Comparison of ENCODE assay signal across 10 mouse cellular contexts in the genomic region with DNA sequence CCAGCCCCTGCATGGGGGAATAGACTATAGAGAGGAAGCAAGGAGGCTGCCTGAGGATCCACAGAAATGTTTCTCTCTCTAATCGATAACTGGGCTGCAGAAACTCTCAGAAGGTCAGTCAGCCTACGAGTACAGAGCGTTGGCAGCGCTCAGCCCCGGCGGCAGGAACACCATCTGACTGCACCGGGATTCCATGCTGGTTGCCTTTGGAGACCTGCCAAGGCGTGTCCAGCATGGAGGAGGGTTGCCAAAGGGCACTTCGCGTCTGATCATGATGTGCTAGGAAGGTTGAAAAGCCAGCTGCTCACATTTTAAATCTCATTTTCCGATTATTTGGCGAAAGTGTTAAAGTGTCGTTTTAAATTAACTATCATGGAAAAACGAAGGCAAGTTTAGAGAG. TPM values are rescaled to one million over a fixed set of nuclear protein-coding genes. Genes with fewer than 3 reads are reported as not detected.
DNase-seq lines count a peak whose midpoint lies in the region; ATAC-seq lines count a peak whose summit lies in the region.
"Had no signal": no experiment of that assay in that cellular context is flagged by ENCODE, and none has a peak within 500 bp of the region (broad histone marks: within the 10 kb centered on the region; RNA-seq: fewer than 3 reads in every experiment).

No protein-coding gene starts in this region.

- peaks cover 12% of the 10 kb centered on the region; the same call in 1 of the 2 replicates for H3K4me1 ChIP-seq in hindbrain, embryonic 15.5 days (replicated peaks)
- peaks cover 4% of the 10 kb centered on the region for H3K4me1 ChIP-seq in hindbrain, embryonic 12.5 days
- H3K4me1 ChIP-seq: embryonic facial prominence, embryonic 12.5 days had no signal

- ATAC-seq in hindbrain, embryonic 15.5 days (ENCODE audit: low FRiP score, low read depth): no peak
- ATAC-seq in hindbrain, embryonic 12.5 days (ENCODE audit: low FRiP score): no peak

- H3K9ac ChIP-seq in hindbrain, embryonic 15.5 days: no peak overlapping the region
- H3K9ac ChIP-seq in hindbrain, embryonic 12.5 days: no peak overlapping the region
- H3K9ac ChIP-seq: embryonic facial prominence, embryonic 12.5 days; liver, embryonic 14.5 days had no signal

- no peak overlapping the region for H3K4me3 ChIP-seq in hindbrain, embryonic 15.5 days
- no peak overlapping the region for H3K4me3 ChIP-seq in hindbrain, embryonic 12.5 days
- H3K4me3 ChIP-seq: embryonic facial prominence, embryonic 12.5 days had no signal

- WGBS in hindbrain, embryonic 15.5 days: 38% methylated on average over 14 of the region's 14 CpGs
- WGBS in hindbrain, embryonic 12.5 days: 52% methylated on average over 14 of the region's 14 CpGs

- H3K36me3 ChIP-seq in hindbrain, embryonic 15.5 days: no peaks in the 10 kb centered on the region
- H3K36me3 ChIP-seq in hindbrain, embryonic 12.5 days: no peaks in the 10 kb centered on the region
- H3K36me3 ChIP-seq: embryonic facial prominence, embryonic 12.5 days had no signal

- no peaks in the 10 kb centered on the region for H3K27me3 ChIP-seq in hindbrain, embryonic 15.5 days
- H3K27me3 ChIP-seq in hindbrain, embryonic 12.5 days: no peaks in the 10 kb centered on the region
- H3K27me3 ChIP-seq: embryonic facial prominence, embryonic 12.5 days had no signal

- no peaks in the 10 kb centered on the region for H3K9me3 ChIP-seq in hindbrain, embryonic 15.5 days
- no peaks in the 10 kb centered on the region for H3K9me3 ChIP-seq in hindbrain, embryonic 12.5 days (replicated peaks)
- H3K9me3 ChIP-seq: embryonic facial prominence, embryonic 12.5 days had no signal

- H3K27ac ChIP-seq in hindbrain, embryonic 15.5 days (replicated peaks): no peak overlapping the region; the same call in 1 of the 2 replicates
- H3K27ac ChIP-seq in hindbrain, embryonic 12.5 days: no peak overlapping the region
- H3K27ac ChIP-seq: embryonic facial prominence, embryonic 12.5 days; liver, embryonic 14.5 days had no signal

- peak overlapping the region; percentile 31 for H3K4me2 ChIP-seq in hindbrain, embryonic 15.5 days
- H3K4me2 ChIP-seq in hindbrain, embryonic 12.5 days (replicated peaks): no peak overlapping the region
- H3K4me2 ChIP-seq: embryonic facial prominence, embryonic 12.5 days had no signal

- peak; percentile 36 for DNase-seq in adrenal gland, adult 8-10 months
- peak; percentile 19 for DNase-seq in fibroblast of lung, adult 2 months (ENCODE audit: low read depth)
- DNase-seq in kidney, adult 9 months: peak; percentile 78
- peak; percentile 29 for DNase-seq in retina, postnatal 7 days (ENCODE audit: low read depth, low spot score)
- no peak for DNase-seq in frontal cortex, postnatal 10 days (ENCODE audit: low spot score in 2 of 2)
- DNase-seq in urinary bladder, adult 2 months (ENCODE audit: low spot score): no peak

RNA-seq across cellular contexts. Expression of a gene that starts 49.9 kb away (rescaled TPM):
- 28.5 and 28.9 TPM in 2 replicates for polyA plus RNA-seq in hindbrain, embryonic 15.5 days (2015; fragmentation: Nextera tagmentation; extraction: Ambion mirVana)
- 10.0 and 11.4 TPM in 2 replicates for polyA plus RNA-seq in hindbrain, embryonic 12.5 days (2016; fragmentation: Nextera tagmentation; extraction: Ambion mirVana)
- total RNA-seq in adrenal gland, adult 8-10 months (2022): 1 to 10 TPM; 2.2 to 5.8 (median 3.8) TPM
- 3.5 and 5.4 TPM in 2 replicates for polyA plus RNA-seq in urinary bladder, adult 2 months (2012; rRNA removed)

Comparison
In these comparisons a context has a peak if more than half of its experiments do, and no peak if none do; other contexts are left out.
1. DNase-seq: peak in adrenal gland, adult 8-10 months (single experiment), fibroblast of lung, adult 2 months (single experiment), kidney, adult 9 months (single experiment) and retina, postnatal 7 days (single experiment); none in frontal cortex, postnatal 10 days (0 of 2) and urinary bladder, adult 2 months (single experiment).